Mouse (Mus musculus) subcutaneous adipose tissue, adult 2 months (tissue): ENCODE results near the gene Ddx18. TPM values are rescaled to one million over a fixed set of nuclear protein-coding genes. Genes with fewer than 3 reads are reported as not detected.

Source experiments
- polyA plus RNA-seq: library from polyadenylated mRNA; depleted of rRNA; stranded (reverse); fragments of >200 nt; gene quantifications from 2 replicates; pipeline ENCODE4 v1.2.3, GENCODE M21; 2012; ENCODE audit warnings: low replicate concordance; rRNA removed

The Ddx18 gene
- polyA plus RNA-seq = 26.8 and 52.5 TPM in 2 replicates

DNA sequence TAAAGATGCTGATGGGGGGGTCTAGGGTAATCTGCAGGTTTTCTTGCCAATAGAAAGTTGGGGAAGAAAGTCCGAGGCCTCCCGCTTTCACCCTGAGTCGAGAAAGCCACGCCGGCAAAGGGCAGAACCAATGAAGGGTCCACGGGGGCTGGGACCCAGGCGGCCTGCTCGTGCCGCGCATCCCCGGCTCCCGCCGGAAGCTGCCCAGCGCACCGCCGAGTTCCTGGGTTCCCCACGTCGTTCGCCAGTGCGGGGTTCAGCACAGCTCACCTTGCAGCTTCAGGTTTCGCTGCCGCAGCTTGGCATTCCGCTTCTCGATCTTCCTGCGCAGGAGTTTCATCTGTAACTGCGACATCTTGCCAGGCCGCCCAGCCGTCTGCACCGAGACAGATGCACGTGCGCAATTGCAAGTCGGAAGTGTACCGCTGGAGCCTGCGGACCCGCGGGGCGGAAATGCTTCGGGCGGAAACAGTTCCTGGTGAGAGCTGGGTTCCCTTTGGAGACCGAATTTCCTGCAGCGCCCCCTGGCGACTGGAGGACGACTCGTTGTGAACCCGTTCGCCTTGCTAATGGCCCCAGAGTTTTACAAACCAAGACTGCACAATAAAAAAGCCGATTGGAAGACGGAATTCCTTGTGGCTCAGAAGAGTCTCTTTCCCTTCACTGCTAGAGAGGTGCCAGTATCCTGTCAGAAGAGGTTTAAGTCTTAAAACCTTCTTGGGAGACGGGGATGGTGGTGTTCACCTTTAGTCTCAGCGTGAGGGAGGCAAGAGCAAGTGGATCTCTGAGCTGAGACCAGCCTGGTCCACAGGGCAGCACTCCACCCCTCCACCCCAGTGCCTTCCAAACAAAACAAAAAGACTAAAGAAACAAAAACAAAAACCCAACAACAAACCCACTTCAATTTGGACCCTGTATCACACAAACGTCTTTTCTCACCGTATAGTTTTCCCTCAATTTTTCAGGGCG is at the start of gene Ddx18:
Gene Ddx18 (minus strand): TSS at position 469 of the 969 bp plus-strand sequence.

DNA sequence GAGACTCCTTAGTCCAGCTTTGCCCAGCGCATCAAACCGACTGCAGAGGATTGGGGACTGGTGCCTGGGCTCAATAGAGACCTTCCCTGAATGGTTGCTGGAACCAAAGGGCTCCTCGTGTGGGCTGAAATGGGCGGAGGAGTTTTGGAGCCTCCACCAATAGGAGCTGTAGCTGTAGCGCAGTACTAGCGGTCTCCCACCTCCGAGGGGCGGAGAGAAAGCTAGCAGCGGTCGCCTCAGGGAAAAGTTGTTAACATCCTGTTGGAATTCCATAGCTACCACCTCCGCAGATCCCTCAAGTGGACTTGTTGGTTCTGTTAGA is 39.4 kb downstream of the Ddx18 start, which contains the start of gene Htr5b:
Gene Htr5b (minus strand): TSS at position 67 of the 322 bp plus-strand sequence.

Other genes starting within 250 kb of the Ddx18 start
- 35.0 and 53.1 TPM in 2 replicates for gene Insig2, start 235.4 kb downstream of the Ddx18 start, polyA plus RNA-seq
- gene Ccdc93, start 136.9 kb downstream of the Ddx18 start, polyA plus RNA-seq = 8.6 and 11.6 TPM in 2 replicates
- not detected in 2 replicates for gene Htr5b, start 39.5 kb downstream of the Ddx18 start, polyA plus RNA-seq